Mouse (Mus musculus): ENCODE data around the gene Fosl1.
A peak's percentile ranks its signal among the peaks of the same experiment; 100 is the strongest.
"Not testable (repeated sequence)": the region's sequence is repeated elsewhere in the genome, so short reads cannot be mapped to it uniquely, and the experiment has no call there.

Fosl1 gene

DNA sequence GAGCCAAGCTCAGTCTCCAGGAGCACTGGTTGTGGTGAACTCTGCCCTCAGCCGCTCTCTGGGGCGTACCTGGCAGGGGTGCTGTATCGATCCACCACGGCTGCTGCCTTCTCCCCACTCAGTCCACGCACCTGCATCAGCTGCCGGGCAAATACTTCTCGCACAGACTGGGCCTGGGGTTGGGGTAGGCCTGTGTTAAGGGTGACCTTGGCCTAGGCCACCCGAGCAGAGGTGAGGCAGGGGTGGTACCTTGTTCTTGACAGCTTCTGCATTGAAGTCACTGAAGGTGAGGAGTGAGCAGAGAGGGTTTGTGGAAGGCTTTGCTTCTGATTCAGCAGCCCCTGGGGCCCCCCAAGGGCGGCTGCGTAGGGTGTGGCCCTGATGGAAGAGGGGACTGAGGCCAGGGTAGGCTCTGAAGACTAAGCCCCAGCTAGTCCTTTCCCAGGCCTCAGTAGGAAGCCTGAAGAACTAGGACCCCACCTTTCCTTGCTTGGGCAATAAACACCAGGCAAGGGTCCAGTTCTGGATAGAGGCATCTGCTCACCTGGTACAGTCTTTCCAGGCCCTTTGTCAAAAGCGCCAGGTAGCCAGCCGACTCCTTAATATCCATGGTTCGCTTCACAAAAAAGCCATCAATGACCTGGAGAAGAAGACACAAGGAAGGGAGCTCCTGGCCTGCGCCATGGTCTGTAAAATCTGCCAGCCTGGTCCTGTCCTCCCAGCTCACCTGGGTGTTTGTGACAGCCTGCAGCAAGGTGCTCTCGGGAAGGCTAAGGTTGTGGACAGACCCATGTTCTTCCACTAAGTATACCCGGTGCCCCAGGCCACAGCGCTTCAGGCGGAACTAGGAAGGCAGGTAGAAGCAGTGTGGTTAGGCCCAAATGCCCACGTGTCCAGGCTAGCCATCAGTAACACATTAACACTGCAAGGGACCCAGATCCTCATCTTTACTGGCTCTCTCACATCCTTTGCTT lies 36.3 kb downstream of the Fosl1 start:
- DNase-seq, result peak; percentile 19

DNA sequence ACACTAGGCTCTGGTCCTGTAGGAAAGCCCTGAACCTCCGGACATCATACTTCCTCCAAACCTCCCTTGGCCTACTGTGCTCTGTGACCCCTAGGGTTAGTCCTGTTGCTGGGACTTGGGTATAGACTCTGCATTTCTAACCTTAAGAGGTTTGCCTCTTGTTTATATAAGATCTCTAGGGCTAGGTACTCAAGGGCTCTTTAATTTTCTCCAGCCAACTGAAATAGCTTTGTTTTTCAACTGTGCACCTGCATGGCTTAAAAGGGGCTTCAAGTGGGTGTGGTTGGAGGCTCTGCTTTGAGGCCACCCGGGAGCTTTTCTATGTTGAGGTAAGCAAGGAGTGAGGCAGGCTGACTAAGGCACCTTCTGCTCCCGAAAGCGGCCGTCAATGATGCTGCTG lies 37.1 kb downstream of the Fosl1 start:
- DNase-seq, result peak; percentile 50

DNA sequence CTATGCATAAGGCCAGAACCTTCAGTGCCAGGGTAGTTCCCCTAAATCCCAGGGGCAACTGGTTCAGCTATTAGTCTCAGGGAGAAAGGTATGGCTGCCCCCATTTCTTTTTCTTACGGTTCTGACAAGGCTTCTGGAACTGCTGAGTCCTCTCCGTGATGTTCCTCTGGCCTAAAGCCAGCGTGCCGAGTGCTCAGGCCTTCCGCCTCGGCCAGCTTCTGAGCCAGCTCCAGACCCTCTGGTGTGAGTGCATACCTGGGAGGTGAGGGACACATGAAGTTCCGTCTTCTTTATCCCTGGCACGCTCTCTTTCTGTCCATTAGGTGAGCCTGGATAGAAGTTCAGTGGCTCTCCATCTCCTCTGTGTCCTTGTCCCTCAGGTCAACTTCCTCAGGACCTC lies 38.0 kb downstream of the Fosl1 start:
- peak; percentile 8 for DNase-seq

DNA sequence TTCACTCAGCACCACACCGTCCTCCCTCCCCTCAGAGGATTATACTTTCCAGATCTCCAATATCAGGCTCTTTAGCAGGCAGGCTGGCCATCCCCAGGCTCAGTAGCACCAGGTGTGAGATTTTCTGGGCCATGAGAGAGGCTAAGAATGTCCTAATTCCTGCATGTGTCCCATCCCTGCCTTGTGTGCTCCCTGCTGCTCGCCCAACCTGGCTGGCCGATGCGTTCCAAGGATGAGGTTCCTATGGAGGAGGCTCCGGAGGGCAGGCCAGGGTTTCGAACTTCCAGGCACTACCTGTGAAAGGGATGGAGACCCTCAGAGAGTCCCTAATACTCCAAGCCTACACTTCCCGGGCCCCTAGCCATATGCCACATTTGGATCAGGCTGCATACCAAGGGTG lies 38.5 kb downstream of the Fosl1 start:
- peak; percentile 15 for DNase-seq

DNA sequence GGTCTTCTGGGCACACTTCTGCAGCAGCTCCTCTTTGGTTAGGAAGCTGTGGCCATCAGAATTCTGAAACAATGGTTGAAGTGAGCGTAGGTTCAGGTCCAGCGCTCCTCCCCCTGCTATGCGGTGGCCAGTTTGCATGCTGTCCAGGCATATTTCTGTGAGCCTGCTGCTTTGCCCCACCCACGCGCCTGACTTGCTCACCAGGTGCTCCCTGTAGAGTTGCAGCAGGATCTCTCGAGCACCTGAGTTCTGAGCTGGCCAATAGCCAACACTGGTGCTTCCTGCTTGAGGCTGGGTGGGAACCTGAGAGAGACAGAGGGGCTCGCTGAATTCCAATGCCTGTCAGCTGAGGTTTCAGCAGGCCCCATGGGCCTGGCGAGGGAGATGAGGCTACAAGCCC lies 38.9 kb downstream of the Fosl1 start:
- DNase-seq, result peak; percentile 32

DNA sequence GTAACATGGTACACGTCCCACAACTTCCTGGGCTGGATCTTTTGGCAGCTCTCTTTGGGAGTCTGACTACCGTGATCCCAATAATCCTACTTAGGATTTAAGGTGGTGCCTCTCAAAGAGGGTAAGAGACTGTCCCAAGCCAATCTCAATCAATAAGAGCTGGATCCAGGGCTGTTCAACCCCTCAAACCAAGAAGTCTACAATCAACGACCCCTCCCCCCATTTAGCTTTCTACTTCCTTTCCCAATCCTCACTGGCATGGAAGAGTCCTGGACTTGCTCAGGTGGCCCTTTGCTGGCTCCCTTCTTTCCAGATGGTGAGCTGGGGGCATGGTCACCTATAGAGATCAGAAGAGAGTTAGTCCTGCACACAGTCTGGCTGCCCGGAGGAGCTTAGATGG lies 39.4 kb downstream of the Fosl1 start:
- DNase-seq, result no peak

DNA sequence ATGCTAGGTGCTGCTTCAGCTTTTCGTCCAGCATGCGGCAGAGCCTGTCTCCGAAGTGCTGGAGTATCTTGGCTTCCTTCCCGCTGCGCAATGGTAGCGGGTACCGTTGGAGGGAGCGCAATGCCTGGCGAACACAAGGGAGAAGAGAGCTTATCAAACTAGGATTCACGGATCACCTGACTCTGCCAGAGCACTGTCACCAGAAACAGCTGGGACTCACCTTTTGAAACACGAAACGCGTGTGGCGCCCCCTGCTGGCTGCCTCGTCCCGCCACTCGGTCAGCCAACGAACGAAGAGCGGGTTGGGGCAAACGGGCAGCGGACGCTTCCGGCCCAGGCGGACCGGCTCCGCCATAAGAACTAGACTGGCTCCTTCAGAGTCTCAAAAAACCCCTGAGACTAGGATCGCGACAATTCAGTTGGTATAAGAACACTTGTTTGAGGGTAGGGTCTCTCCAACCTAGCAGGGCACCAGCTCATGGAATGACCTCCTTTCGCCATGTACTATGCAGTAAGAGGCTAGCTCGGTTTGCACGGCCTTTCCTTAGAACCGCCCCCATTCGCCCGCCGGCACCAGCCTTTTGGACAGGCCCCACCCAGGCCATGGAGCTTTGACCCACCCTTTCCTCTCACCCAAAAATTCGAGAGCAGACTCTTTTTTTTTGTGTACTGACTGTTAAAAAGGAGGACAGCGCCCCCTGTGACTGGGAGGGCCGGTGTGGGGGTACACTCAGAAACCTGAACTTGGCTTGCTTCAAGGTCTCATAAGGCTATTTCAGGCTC lies 40.6 kb downstream of the Fosl1 start, which contains the start of gene Mus81:
Gene Mus81 (minus strand): TSS at position 635 of the 783 bp plus-strand sequence.
- DNase-seq, result peak; percentile 99

DNA sequence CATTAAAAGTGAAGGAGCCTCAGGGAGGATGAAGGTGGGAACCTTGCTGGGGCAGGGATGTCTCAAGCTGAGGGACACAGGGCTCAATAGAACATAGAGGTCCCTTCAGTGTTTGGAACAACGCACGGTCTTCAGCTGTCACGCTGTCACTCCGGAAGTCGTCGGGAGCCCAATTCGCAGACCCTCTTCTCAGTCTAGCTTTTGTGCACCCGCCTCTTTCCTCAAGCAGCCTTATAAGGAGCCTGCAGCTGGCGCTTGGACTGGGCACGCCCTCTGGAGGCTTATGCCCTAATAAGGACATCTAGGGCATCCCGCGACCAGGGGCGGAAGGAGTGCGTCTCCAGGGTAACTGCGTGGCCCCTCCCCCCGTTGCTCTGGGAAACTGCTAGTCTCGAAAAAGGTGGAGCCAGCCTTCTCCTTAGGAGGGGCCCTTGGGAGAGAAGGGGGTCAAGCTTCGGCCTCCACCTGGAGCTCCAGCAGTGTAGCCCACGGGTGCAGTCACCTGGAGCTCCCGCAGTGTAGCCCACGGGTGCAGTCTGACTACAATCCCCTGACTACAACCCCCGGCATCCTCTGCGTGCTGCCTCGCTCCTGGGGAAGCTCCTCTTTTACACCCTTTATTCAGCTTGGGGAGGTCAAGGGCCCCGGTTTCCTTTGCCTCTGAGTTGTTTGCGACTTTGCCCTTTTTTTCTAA lies 41.7 kb downstream of the Fosl1 start:
- peak; percentile 98 for DNase-seq

DNA sequence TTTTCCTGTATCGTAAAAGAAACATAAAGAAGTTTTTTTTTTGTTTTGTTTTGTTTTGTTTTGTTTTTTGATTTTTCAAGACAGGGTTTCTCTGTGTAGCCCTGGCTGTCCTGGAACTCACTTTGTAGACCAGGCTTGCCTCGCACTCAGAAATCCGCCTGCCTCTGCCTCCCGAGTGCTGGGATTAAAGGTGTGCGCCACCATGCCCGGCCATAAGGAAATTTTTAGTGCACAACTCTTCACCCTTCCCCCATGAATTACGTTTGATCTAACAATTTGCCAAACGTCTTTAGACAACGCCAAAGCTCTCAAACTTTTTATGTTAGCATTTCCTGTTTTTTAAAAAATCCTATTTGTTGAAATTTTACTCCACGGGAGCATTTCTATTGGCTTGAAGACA lies 42.4 kb downstream of the Fosl1 start:
- DNase-seq, result peak; percentile 31

DNA sequence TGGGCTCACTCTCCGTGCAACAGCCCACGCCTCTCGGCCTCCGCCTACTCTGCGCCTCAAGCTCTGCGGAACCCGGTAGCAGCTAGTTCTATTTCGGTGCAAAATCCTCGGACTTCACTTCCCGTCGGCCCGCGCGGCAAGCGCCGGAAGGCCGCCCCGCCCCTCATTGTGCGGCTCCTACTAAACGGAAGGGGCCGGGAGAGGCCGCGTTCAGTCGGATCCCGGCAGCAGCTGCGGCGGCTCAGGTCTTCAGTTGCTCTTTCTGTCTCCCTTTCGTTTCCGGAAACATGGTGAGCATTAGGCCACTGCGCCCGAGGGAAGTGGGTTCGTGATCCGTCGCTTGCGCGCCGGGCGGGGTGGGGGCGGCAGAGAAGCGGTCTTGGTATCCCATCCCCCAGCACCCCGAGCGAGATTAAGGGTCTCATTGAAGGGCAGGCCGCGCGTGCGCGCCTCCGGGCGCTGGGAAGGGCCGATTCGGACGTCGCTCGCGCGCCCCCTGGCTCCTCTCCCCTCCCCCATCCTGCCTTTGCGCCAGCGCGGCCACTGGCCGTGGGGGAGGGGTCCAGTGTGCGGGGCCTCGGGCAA lies 43.1 kb downstream of the Fosl1 start, which contains the start of gene Cfl1:
Gene Cfl1 (plus strand): TSS at position 143 of the 585 bp plus-strand sequence.
- DNase-seq, result peak; percentile 97

DNA sequence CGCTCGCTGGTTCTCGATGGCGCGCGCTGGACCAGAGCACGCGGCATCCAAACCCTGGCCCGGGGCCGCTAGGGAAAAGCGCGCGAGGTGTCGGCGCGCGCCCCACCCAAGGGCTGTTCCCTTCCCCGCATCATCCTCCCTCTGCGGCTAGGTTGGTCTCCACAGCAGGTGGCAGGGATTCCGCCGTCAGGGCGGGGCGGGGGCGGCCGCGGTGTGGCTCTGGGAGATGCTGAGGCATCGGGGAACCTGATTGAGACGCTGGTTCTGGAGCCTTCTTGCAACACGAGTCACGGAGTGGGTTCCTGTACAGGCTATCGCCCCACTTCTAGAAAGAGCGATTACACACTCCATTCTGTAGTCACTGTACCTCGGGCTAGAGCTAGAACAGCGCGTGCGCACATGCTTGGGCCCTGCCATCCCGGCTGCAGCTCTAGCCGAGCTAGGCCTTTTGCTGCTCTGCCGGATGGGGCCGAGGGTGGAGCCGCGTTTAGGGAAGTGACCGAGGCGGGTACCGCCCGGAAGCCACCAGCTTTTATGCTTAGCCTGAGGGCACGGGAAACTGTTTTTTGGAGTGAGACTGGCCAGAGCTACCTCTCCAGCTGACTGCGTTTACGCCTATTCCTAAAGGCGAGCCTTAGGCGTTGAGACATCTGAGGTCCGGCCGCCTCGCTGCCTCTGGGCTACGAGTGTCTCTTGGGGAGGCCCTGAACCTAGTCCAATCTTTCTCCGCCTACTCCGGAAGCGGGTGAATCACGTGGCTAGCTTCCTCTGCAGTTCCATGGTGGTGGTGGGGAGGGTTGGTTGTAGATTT lies 43.8 kb downstream of the Fosl1 start:
- peak; percentile 85 for DNase-seq

DNA sequence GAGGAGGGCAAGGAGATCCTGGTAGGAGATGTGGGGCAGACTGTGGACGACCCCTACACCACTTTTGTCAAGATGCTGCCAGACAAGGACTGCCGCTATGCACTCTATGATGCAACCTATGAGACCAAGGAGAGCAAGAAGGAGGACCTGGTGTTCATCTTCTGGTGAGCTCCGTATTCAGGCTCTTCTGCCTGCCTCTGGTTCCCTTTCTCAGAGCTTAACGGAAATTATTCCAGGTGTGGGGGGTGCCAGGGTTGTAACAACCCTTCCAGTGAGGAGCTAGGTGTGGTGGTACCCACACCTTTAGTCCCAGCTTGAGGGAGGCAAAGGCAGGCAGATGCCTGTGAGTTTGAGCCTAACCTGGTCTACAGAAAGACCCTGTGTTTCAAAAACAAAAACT lies 45.3 kb downstream of the Fosl1 start:
- DNase-seq, result no peak

DNA sequence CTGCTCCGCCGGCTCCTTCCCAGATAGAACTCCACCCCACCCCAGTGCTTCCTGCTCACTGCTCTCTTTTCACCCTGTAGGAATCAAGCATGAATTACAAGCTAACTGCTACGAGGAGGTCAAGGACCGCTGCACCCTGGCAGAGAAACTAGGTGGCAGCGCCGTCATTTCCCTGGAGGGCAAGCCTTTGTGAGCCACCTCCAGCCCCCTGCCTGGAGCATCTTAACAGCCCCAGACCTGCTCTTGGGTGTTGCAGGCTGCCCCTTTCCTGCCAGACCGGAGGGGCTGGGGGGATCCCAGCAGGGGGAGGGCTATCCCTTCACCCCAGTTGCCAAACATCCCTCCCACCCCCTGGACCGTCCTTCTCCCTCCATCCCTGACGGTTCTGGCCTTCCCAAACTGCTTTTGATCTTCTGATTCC lies 46.0 kb downstream of the Fosl1 start:
- DNase-seq, result not testable (repeated sequence)

DNA sequence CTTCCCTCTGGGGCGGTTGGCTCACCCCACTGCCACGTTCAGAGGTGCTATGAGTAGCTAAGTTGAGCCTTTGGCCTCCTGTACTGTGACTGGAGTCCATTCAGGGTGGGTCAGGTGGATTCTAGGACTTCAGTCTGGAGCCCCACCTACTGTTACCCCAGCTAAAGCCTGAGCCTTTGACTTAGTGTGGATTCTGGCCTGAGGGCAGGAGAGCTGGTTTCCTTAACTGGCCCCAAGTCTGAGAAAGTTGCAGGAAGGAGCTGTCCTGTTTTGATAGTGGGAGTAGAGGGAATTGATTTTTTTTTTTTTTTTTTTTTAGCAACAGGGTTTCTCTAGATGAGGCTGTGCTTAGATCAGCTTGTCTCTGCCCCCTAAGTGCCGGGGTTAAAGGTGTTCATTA lies 47.0 kb downstream of the Fosl1 start:
- DNase-seq, result no peak

DNA sequence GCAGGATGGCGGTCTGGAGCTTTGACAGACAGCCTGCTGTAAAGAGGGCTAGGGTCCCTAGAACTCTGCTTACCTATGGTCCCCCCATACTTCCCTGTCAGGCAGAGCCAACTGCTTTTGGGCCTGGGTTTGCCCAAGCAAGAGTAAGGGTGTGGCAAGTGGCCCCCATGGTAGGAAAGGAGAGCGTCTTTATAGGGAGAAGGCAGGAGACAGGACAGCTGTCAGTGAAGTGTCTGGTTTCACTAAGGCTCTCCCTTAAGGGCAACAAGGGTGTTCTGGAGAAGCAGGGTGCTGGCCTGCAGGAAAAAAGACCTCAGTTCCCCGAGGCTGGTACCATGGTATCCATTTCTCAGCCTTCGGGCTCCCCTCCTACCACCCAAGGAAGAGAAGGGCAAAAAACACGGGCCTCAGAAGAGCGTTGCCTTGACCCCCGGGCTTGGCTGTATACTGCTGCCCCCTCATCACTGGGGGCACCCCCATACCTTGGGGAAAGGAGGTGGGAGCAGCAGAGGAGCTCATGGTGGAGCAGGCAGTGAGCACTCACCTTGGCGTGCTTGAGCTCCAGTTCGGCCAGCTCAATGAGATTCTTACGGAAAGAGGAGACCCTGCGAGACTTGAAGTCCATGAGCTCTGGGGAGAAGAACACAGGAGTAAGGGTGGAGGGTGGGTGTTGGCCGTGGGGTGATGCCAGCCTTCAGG lies 48.2 kb downstream of the Fosl1 start:
- DNase-seq, result no peak

DNA sequence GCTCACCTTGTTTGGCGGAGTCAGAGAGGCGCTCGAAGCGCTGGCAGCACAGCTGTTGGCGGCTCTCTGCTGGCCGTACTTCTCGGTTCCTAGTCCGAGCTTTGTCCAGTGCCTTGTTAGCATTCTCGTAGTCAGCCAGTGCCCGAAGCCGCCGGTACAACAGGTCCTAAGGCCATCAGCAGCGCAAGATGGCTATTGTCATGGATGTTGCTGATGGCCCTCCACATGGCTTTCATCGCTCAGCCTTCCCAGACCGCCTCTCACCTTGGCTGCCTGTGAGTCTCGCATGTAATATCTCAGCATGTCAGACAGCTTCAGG lies 48.7 kb downstream of the Fosl1 start:
- no peak for DNase-seq

DNA sequence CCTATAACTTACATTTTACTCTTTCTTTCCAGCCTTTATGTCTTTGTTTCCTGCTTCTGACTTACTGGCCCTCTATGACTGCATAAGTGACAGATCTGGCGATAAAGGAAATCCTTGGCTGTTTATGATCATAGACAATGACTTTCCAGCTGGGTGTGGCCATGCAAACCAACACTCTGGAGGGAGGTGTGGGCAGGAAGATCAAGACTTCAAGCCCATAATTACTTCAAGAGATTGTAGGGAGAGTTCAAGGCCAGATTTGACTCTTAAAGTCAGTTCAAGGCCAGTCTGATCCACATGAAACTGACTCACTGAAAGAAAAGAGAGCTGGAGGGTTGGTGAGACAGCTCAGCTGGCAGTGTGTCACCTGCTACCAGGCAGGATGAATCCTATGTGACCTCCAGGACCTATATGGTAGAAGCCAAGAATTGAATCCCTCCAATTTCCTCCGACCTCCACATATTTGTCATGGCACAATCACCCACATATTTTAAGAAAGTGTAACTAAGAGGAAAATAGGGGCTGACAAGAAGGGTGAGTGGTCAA lies 53.1 kb downstream of the Fosl1 start:
- DNase-seq, result no peak

DNA sequence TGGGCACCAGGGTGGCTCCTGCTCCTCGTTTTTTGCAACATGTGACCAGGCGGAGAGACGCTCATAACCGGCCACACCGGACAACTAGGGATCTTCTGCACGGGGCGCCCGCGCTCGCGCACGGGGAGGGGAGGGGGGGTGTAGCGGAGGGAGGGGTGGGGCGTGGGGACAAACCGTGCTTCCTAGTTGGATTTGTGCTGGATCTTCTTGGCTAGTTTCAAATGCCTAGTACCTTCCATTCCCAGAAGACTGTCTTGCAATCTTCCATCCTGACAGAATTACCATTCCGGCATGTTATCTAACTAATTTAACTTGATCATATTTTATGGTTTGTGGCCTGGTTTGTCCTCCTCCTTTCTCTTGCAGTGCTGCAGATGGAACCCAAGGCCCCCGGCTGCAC lies 56.3 kb downstream of the Fosl1 start, which contains the start of gene 1700020D05Rik:
Gene 1700020D05Rik (minus strand): TSS at position 101 of the 400 bp plus-strand sequence.
- DNase-seq, result no peak
